ENCODE assay signal across 9 mouse cellular contexts in genomic region chr11:75013764-75014695, GRCm38 (mm10).
DNase-seq lines count a peak whose midpoint lies in the region; TF ChIP-seq lines count a peak whose summit lies in the region.
"Had no signal": no experiment of that assay in that cellular context is flagged by ENCODE, and none has a peak within 500 bp of the region (broad histone marks: within the 10 kb centered on the region; RNA-seq: fewer than 3 reads in every experiment).

No protein-coding gene starts in this region.

- no peak for DNase-seq in kidney, adult 2 months
- no peak for DNase-seq in kidney, adult 11 months
- peak; percentile 43 for DNase-seq in brain, adult 2 months (ENCODE audit: low read depth, low spot score)
- no peak for DNase-seq in heart, embryonic 10.5 days (ENCODE audit: low spot score)
- peak; percentile 61 for DNase-seq in mesoderm, embryonic 11.5 days (ENCODE audit: low read depth, low spot score)
- DNase-seq in cerebellum, postnatal 36 days: no peak
- no peak for DNase-seq in cerebellum, postnatal 4 days (ENCODE audit: low spot score in 2 of 2)
- DNase-seq in spleen, postnatal 10 days (ENCODE audit: low spot score in 2 of 2): no peak

- no peak overlapping the region for H3K4me3 ChIP-seq in kidney, adult 2 months (ENCODE audit: insufficient read depth, low read depth, low read length)
- no peak overlapping the region for H3K4me3 ChIP-seq in heart, embryonic 10.5 days
- H3K4me3 ChIP-seq: liver, embryonic 15.5 days had no signal

- no peak for TF ChIP-seq CTCF in kidney, adult 2 months (conservative IDR thresholded peaks at IDR 0.05; ENCODE audit: insufficient read depth, insufficient read length, low read depth, low read length)

- peak overlapping the region; percentile 7 for H3K27ac ChIP-seq in kidney, adult 2 months (ENCODE audit: insufficient read depth, low read depth, low read length)
- H3K27ac ChIP-seq in heart, embryonic 10.5 days: peak overlapping the region; percentile 86
- H3K27ac ChIP-seq: liver, embryonic 15.5 days had no signal

- H3K27me3 ChIP-seq in kidney, adult 2 months (replicated peaks; ENCODE audit: control insufficient read depth, insufficient read depth, low read length): no peaks in the 10 kb centered on the region
- H3K27me3 ChIP-seq in heart, embryonic 10.5 days (ENCODE audit: insufficient read depth, poor library complexity, severe bottlenecking): no peaks in the 10 kb centered on the region
- H3K27me3 ChIP-seq: liver, embryonic 15.5 days had no signal

- TF ChIP-seq POLR2A in kidney, adult 2 months (IDR thresholded peaks at IDR 0.05; ENCODE audit: low read depth, low read length): no peak

- no peaks in the 10 kb centered on the region for H3K9me3 ChIP-seq in heart, embryonic 10.5 days
- H3K9me3 ChIP-seq: liver, embryonic 15.5 days had no signal

- 83% methylated on average over 12 of the region's 12 CpGs for WGBS in kidney, adult 2 months
- 79% methylated on average over 12 of the region's 12 CpGs for WGBS in heart, embryonic 10.5 days

- no peaks in the 10 kb centered on the region for H3K36me3 ChIP-seq in kidney, adult 2 months (ENCODE audit: control insufficient read depth, insufficient read depth, low read length)
- H3K36me3 ChIP-seq in heart, embryonic 10.5 days: 0 out of 2 replicates have a peak, but pooled peaks cover 3% of the 10 kb centered on the region
- H3K36me3 ChIP-seq: liver, embryonic 15.5 days had no signal

- no peaks in the 10 kb centered on the region for H3K4me1 ChIP-seq in kidney, adult 2 months (ENCODE audit: control insufficient read depth, insufficient read depth, low read length)
- H3K4me1 ChIP-seq in heart, embryonic 10.5 days: peaks cover 49% of the 10 kb centered on the region
- H3K4me1 ChIP-seq: liver, embryonic 15.5 days had no signal

Comparison
In these comparisons a context has a peak if more than half of its experiments do, and no peak if none do; other contexts are left out.
1. DNase-seq: peak in brain, adult 2 months (single experiment) and mesoderm, embryonic 11.5 days (single experiment); none in kidney, adult 2 months (single experiment), kidney, adult 11 months (single experiment), heart, embryonic 10.5 days (single experiment), cerebellum, postnatal 36 days (0 of 2), cerebellum, postnatal 4 days (0 of 2) and spleen, postnatal 10 days (0 of 2).